Mouse (Mus musculus): ENCODE data around the gene Cbfa2t3.

GRCm38 (mm10) chr8:122720070-122720729 lies 21.3 kb upstream of the Cbfa2t3 start:
- TF ChIP-seq CTCF (IDR thresholded peaks at IDR 0.05; ENCODE audit: low read depth) (no peak), EP300 (optimal IDR thresholded peaks at IDR 0.05) (no peak)

Measured in stomach, postnatal 0 days (tissue).